Mouse (Mus musculus) testis, adult 2 months (tissue): ENCODE results near the gene Tnfsf18.

Experiments used
- CTCF ChIP-seq: fragments of 200-500 bp; IDR thresholded peaks from 2 replicates; pipeline ENCODE4 v1.5.1; 2012; ENCODE audit warnings: low read depth, mild to moderate bottlenecking, inconsistent platforms, low read length, moderate library complexity; ENCODE audit not compliant: control insufficient read depth, insufficient read depth, insufficient replicate concordance
- POLR2A ChIP-seq: fragments of 200-500 bp; IDR thresholded peaks from 2 replicates; pipeline ENCODE4 v1.6.1; 2012; ENCODE audit warnings: low read depth, mild to moderate bottlenecking, inconsistent platforms, low read length, moderate library complexity; ENCODE audit not compliant: control insufficient read depth

DNA sequence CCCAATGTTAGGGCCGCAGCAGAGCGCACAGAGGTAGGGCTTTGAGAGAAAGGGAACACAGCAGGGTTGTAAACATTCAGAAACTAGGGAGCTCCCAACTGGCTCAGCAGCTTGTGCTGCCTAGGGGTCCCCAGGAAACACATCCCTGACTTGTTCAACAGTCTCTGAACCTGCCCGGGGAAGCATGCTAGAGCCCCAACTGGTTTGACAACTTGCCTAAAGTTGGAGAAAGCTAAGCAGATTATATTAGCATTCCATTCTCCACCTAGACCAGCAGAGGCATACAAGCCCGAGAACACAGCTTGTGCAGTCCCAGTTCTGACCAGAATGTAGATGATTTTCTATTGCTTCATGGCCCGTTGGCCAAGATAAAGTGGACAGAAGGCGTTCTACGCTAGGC lies 49.6 kb upstream of the Tnfsf18 start:
- TF ChIP-seq CTCF: no peak
- TF ChIP-seq POLR2A: no peak
